ENCODE assay signal across 9 mouse cellular contexts in the genomic region with DNA sequence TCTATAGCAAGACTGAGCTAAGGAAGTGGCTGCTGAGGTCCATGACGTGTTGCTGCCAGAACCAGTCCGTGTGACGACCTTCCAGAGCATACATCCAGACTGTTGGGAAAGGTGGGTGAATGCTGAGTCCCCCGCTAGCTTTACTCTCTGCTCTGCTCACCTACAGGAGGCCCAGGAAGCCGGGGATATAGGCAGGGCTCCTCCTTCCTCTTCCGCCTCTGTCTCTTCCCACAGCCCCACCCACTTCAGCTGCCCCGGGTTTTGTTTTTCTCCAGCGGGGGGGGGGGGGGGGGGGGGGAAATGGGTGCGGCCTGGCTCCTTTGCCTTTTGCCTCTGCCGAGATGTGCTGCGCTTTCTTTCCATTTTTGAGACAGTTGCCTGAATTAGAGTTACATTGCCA. TPM values are rescaled to one million over a fixed set of nuclear protein-coding genes. Genes with fewer than 3 reads are reported as not detected.
A peak's percentile ranks its signal among the peaks of the same experiment; 100 is the strongest.
DNase-seq lines count a peak whose midpoint lies in the region; ATAC-seq lines count a peak whose summit lies in the region.
"Had no signal": no experiment of that assay in that cellular context is flagged by ENCODE, and none has a peak within 500 bp of the region (broad histone marks: within the 10 kb centered on the region; RNA-seq: fewer than 3 reads in every experiment).

No protein-coding gene starts in this region.

- no peaks in the 10 kb centered on the region for H3K9me3 ChIP-seq in midbrain, embryonic 16.5 days (replicated peaks; ENCODE audit: control insufficient read depth, low read length, poor library complexity, severe bottlenecking)

- no peak overlapping the region for H3K4me2 ChIP-seq in midbrain, embryonic 16.5 days (ENCODE audit: low read length)

- peaks cover 2% of the 10 kb centered on the region; the same call in 1 of the 2 replicates for H3K27me3 ChIP-seq in midbrain, embryonic 16.5 days (ENCODE audit: control insufficient read depth, insufficient read depth, low read depth, low read length)

- 58% methylated on average over 10 of the region's 11 CpGs for whole genome bisulfite sequencing in midbrain, embryonic 16.5 days

- H3K9ac ChIP-seq in midbrain, embryonic 16.5 days (ENCODE audit: low read depth, low read length), result no peak overlapping the region

- no peaks in the 10 kb centered on the region for H3K36me3 ChIP-seq in midbrain, embryonic 16.5 days (ENCODE audit: control insufficient read depth, insufficient read depth, low read length)

- peak; percentile 72 for DNase-seq in 416B (ENCODE audit: low read depth)
- peak; percentile 87 for DNase-seq in induced T-regulatory cell, adult 2 months (ENCODE audit: low read depth)
- peak; percentile 32 to 46 for DNase-seq in lung, postnatal 4 days
- no peak for DNase-seq in adrenal gland, adult (ENCODE audit: inconsistent age in 2 of 2, low spot score in 1 of 2)
- no peak for DNase-seq in right cerebral cortex, postnatal 10 days (ENCODE audit: low spot score in 2 of 2)
- no peak for DNase-seq in right cerebral cortex, postnatal 14 days
- DNase-seq: right cerebral cortex, adult 18-20 months had no signal

- no peak overlapping the region for H3K27ac ChIP-seq in midbrain, embryonic 16.5 days (ENCODE audit: low read length)

- H3K4me3 ChIP-seq in midbrain, embryonic 16.5 days (ENCODE audit: low read depth, low read length), result no peak overlapping the region

- peaks cover 7% of the 10 kb centered on the region for H3K4me1 ChIP-seq in midbrain, embryonic 16.5 days (ENCODE audit: control insufficient read depth, insufficient read depth, low read length)

- peak; percentile 86 for ATAC-seq in CD4-positive, CD25-positive, alpha-beta regulatory T cell, adult 4 months
- no peak for ATAC-seq in midbrain, embryonic 16.5 days

RNA-seq across cellular contexts. Expression of a gene that starts 30.9 kb away (rescaled TPM):
- 1 to 10 TPM; 3.9 to 4.0 TPM for polyA plus RNA-seq in CD4-positive, CD25-positive, alpha-beta regulatory T cell, adult 4 months (2017; shearing (Covaris generic))
- 174 and 182 TPM in 2 replicates for polyA plus RNA-seq in midbrain, embryonic 16.5 days (2015; fragmentation: Nextera tagmentation; extraction: Ambion mirVana)

Comparison
In these comparisons a context has a peak if more than half of its experiments do, and no peak if none do; other contexts are left out.
1. DNase-seq: peak in 416B (single experiment), induced T-regulatory cell, adult 2 months (single experiment) and lung, postnatal 4 days (2 of 2); none in adrenal gland, adult (0 of 2), right cerebral cortex, postnatal 10 days (0 of 2) and right cerebral cortex, postnatal 14 days (single experiment).
2. RNA of a gene that starts 30.9 kb away (polyA plus RNA-seq): 174 to 182 TPM in midbrain, embryonic 16.5 days; 3.9 to 4.0 TPM in CD4-positive, CD25-positive, alpha-beta regulatory T cell, adult 4 months; every median in the first group is over 10 times any median in the second.